Mouse (Mus musculus) thymus, adult 2 months (tissue): ENCODE results near the gene Mapk8. TPM values are rescaled to one million over a fixed set of nuclear protein-coding genes. Genes with fewer than 3 reads are reported as not detected.

ENCODE experiments used
- DNase-seq: peaks from one replicate; pipeline ENCODE4 v3.0.0; 2021
- H3K27ac ChIP-seq: fragments of 200-500 bp; 2 replicates; pipeline ENCODE4 v1.5.1; 2012; ENCODE audit warnings: low read length, control low read depth; ENCODE audit not compliant: control insufficient read depth, insufficient read depth
- H3K27me3 ChIP-seq: fragments of 200-500 bp; 2 replicates; pipeline ENCODE4 v1.6.1; 2012; ENCODE audit warnings: mild to moderate bottlenecking, low read length, moderate library complexity, mixed read lengths; ENCODE audit not compliant: control insufficient read depth, insufficient read depth
- H3K36me3 ChIP-seq: fragments of 200-500 bp; 2 replicates; pipeline ENCODE4 v1.6.1; 2012; ENCODE audit warnings: mild to moderate bottlenecking, low read length, moderate library complexity; ENCODE audit not compliant: control insufficient read depth, insufficient read depth
- H3K4me1 ChIP-seq: fragments of 200-500 bp; replicated peaks from 2 replicates; pipeline ENCODE4 v1.6.1; 2012; ENCODE audit warnings: low read length; ENCODE audit not compliant: control insufficient read depth, insufficient read depth
- H3K4me3 ChIP-seq: fragments of 200-500 bp; 2 replicates; pipeline ENCODE4 v1.5.1; 2012; ENCODE audit warnings: mild to moderate bottlenecking, low read length, control low read depth, moderate library complexity; ENCODE audit not compliant: control insufficient read depth, insufficient read depth
- CTCF ChIP-seq: fragments of 200-500 bp; IDR thresholded peaks from 2 replicates; pipeline ENCODE4 v1.5.1; 2012; ENCODE audit warnings: mild to moderate bottlenecking, control low read depth, low read length, moderate library complexity, borderline replicate concordance; ENCODE audit not compliant: control insufficient read depth, poor library complexity, insufficient read depth; ENCODE audit errors: extremely low read depth
- POLR2A ChIP-seq: fragments of 200-500 bp; IDR thresholded peaks from 2 replicates; pipeline ENCODE4 v1.6.1; 2012; ENCODE audit warnings: mild to moderate bottlenecking, low read length, control low read depth, moderate library complexity; ENCODE audit not compliant: control insufficient read depth, poor library complexity, insufficient read depth; ENCODE audit errors: extremely low read depth
- WGBS: fragments of 180-500 bp; shearing (Covaris S2); methylation state at CpG from one replicate; pipeline ENCODE4 v1.1.7; 2018; 5-methylcytosine and 5-hydroxymethylcytosine counted together
- polyA plus RNA-seq: library from polyadenylated mRNA; depleted of rRNA; stranded (reverse); fragments of >200 nt; gene quantifications from 2 replicates; pipeline ENCODE4 v1.2.3, GENCODE M21; 2012

Gene Mapk8
- polyA plus RNA-seq, 1 experiment, result 11.9 TPM

GRCm38 (mm10) chr14:33400019-33400418 is 46.9 kb downstream of the Mapk8 start:
- no peak for DNase-seq
- Histone ChIP-seq H3K27ac (no peak overlapping the region), H3K4me1 (no peaks in the 10 kb centered on the region), H3K36me3 (0 out of 2 replicates have a peak, but pooled peaks cover 3% of the 10 kb centered on the region), H3K4me3 (no peak overlapping the region), H3K27me3 (no peaks in the 10 kb centered on the region)
- TF ChIP-seq POLR2A (no peak), CTCF (no peak)
- 24% methylated on average over 3 of the region's 3 CpGs for WGBS

- 0 out of 2 replicates have a peak, but pooled peaks cover 3% of the 10 kb centered on the region for H3K36me3 ChIP-seq
- no peaks in the 10 kb centered on the region for H3K27me3 ChIP-seq
- 95% methylated on average over 5 of the region's 5 CpGs for WGBS
- no peak for DNase-seq
- no peak overlapping the region for H3K27ac ChIP-seq
- no peak overlapping the region for H3K4me3 ChIP-seq
- TF ChIP-seq CTCF (no peak), POLR2A (no peak)
- no peaks in the 10 kb centered on the region for H3K4me1 ChIP-seq
Measured at GRCm38 (mm10) chr14:33398065-33398860, 48.7 kb downstream of the Mapk8 start.

- DNase-seq, result no peak
- Histone ChIP-seq H3K4me1 (no peaks in the 10 kb centered on the region), H3K27ac (no peak overlapping the region), H3K36me3 (peaks cover 23% of the 10 kb centered on the region), H3K4me3 (no peak overlapping the region), H3K27me3 (no peaks in the 10 kb centered on the region)
- TF ChIP-seq POLR2A (no peak), CTCF (no peak)
- 95% methylated on average over 6 of the region's 6 CpGs for WGBS
Measured at GRCm38 (mm10) chr14:33380830-33381457, 66.0 kb downstream of the Mapk8 start.

- TF ChIP-seq POLR2A (no peak), CTCF (no peak)
- H3K4me1 ChIP-seq, result no peaks in the 10 kb centered on the region
- no peak overlapping the region for H3K4me3 ChIP-seq
- H3K27ac ChIP-seq, result no peak overlapping the region
- WGBS, result 34% methylated on average over 5 of the region's 5 CpGs
- H3K27me3 ChIP-seq, result no peaks in the 10 kb centered on the region
- H3K36me3 ChIP-seq, result peaks cover 12% of the 10 kb centered on the region
- DNase-seq, result no peak
Measured at GRCm38 (mm10) chr14:33378723-33379122, 68.2 kb downstream of the Mapk8 start.

- Histone ChIP-seq H3K4me1 (no peaks in the 10 kb centered on the region), H3K27me3 (no peaks in the 10 kb centered on the region), H3K27ac (no peak overlapping the region), H3K36me3 (peaks cover 2% of the 10 kb centered on the region; the same call in 1 of the 2 replicates), H3K4me3 (no peak overlapping the region)
- no peak for DNase-seq
- 95% methylated on average over 3 of the region's 3 CpGs for WGBS
- no peak for TF ChIP-seq POLR2A
- TF ChIP-seq CTCF, result no peak
Measured at GRCm38 (mm10) chr14:33377211-33377610, 69.7 kb downstream of the Mapk8 start.

GRCm38 (mm10) chr14:33374089-33374488 is 72.9 kb downstream of the Mapk8 start:
- Histone ChIP-seq H3K27ac (no peak overlapping the region), H3K4me3 (no peak overlapping the region), H3K36me3 (no peaks in the 10 kb centered on the region), H3K27me3 (no peaks in the 10 kb centered on the region), H3K4me1 (no peaks in the 10 kb centered on the region)
- WGBS, result 88% methylated on average over 1 of the region's 1 CpGs
- DNase-seq, result no peak
- no peak for TF ChIP-seq CTCF
- no peak for TF ChIP-seq POLR2A
